Mouse (Mus musculus) heart, embryonic 10.5 days (tissue): ENCODE measurements at regions not wholly inside any gene's neighbourhood (a gene's known extent, or its start where the extent isn't known, plus 50 kb on each side); places are given as distances from the start of the nearest gene placed in this dataset.
A peak's percentile ranks its signal among the peaks of the same experiment; 100 is the strongest.

Experiments
- DNase-seq: peaks from one replicate; pipeline ENCODE4 v3.0.0-alpha.2; 2017; ENCODE audit warnings: low spot score
- H3K27ac ChIP-seq: fragments of 300-500 bp; sonication (generic); 2 replicates; pipeline ENCODE4 v1.5.1; 2016; ENCODE audit warnings: mild to moderate bottlenecking
- H3K27me3 ChIP-seq: fragments of 300-500 bp; sonication (generic); 2 replicates; pipeline ENCODE4 v1.6.1; 2016; ENCODE audit warnings: mild to moderate bottlenecking; ENCODE audit not compliant: poor library complexity, insufficient read depth, severe bottlenecking
- H3K36me3 ChIP-seq: fragments of 300-500 bp; sonication (generic); 2 replicates; pipeline ENCODE4 v1.6.1; 2016; ENCODE audit warnings: mild to moderate bottlenecking, moderate library complexity
- H3K4me1 ChIP-seq: fragments of 300-500 bp; sonication (generic); 2 replicates; pipeline ENCODE4 v1.6.1; 2016; ENCODE audit warnings: mild to moderate bottlenecking
- H3K4me3 ChIP-seq: fragments of 300-500 bp; sonication (generic); 2 replicates; pipeline ENCODE4 v1.5.1; 2016; ENCODE audit warnings: mild to moderate bottlenecking, moderate library complexity
- H3K9me3 ChIP-seq: fragments of 300-500 bp; sonication (generic); 2 replicates; pipeline ENCODE4 v1.6.1; 2016; ENCODE audit warnings: mild to moderate bottlenecking, moderate library complexity
- WGBS: fragments of 180-500 bp; shearing (Covaris S2); methylation state at CpG from one replicate; pipeline ENCODE4 v1.1.7; 2016; 5-methylcytosine and 5-hydroxymethylcytosine counted together

DNA sequence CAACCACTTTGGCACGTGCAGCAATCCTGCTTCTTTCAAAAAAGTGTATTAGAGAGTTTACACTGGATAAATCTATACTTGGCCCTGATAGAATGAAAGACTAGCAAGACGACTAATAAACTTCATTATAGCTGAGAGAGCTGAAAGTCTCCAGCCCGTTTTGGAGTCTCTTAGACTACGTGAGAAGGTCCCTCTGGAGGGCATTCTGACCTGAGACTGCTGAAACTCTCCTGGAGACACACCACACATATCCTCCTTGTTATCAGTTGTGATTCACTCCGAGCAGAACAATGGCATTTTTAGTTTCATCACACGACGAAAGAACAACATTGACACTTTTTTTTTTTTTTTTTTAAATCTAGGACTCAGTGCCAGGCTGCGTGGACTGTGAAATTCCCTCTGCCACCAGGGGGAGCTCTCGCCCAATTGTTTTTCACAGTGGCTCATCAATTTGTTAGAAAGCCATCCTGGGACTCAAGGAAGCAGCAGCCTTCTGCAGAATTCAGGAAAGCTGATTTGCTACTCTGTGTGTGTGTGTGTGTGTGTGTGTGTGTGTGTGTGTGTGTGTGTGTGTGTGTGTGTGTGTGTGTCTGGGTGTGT is 1467.0 kb upstream of the Slc10a2 start:
- Histone ChIP-seq H3K36me3 (no peaks in the 10 kb centered on the region), H3K9me3 (no peaks in the 10 kb centered on the region), H3K4me1 (no peaks in the 10 kb centered on the region), H3K27ac (no peak overlapping the region), H3K4me3 (no peak overlapping the region), H3K27me3 (no peaks in the 10 kb centered on the region)
- 31% methylated on average over 9 of the region's 9 CpGs for WGBS
- peak; percentile 81 for DNase-seq

DNA sequence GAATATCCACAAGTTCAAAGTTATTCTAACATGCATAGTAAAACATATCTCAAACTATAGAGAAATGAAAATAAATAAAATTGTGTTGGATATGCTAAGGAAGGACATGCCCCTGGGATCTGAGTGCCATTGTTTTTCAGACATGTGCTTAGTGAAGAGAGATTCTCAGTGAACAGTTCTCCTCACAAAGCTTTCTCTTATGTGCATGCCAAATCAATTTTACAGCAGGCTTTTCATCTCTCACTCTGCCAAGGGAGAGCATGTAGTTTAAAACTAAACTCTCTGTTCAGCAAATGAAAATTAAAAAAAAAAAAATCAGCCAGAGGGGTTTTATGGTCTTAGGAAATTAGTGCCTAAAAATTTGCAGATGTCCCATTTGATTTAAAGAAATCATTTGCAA is 1445.8 kb upstream of the Slc10a2 start:
- Histone ChIP-seq H3K27ac (no peak overlapping the region), H3K9me3 (no peaks in the 10 kb centered on the region), H3K27me3 (no peaks in the 10 kb centered on the region), H3K36me3 (no peaks in the 10 kb centered on the region), H3K4me3 (no peak overlapping the region), H3K4me1 (no peaks in the 10 kb centered on the region)
- no peak for DNase-seq

DNA sequence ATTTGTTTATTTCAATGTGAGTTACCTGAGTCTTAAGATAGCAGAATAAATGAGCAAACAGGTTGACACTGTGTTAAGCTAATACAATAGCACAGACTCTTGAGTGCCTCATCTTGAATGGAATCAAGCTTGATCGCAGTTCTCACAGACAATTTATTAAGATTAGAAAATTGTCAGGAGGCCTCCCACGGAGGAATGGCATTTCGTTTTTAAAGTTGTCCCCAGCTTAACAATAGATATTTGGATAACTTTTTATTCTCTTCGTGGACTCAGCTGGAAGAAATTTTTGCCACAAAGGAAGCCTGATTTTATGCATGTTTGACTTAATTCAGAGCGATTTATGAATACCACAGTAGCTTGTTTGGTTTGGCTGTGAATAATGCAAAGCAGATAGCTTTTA is 1422.0 kb upstream of the Slc10a2 start:
- Histone ChIP-seq H3K9me3 (no peaks in the 10 kb centered on the region), H3K36me3 (no peaks in the 10 kb centered on the region), H3K27ac (no peak overlapping the region), H3K4me1 (no peaks in the 10 kb centered on the region), H3K4me3 (no peak overlapping the region), H3K27me3 (no peaks in the 10 kb centered on the region)
- 67% methylated on average over 5 of the region's 5 CpGs for WGBS
- DNase-seq = no peak

DNA sequence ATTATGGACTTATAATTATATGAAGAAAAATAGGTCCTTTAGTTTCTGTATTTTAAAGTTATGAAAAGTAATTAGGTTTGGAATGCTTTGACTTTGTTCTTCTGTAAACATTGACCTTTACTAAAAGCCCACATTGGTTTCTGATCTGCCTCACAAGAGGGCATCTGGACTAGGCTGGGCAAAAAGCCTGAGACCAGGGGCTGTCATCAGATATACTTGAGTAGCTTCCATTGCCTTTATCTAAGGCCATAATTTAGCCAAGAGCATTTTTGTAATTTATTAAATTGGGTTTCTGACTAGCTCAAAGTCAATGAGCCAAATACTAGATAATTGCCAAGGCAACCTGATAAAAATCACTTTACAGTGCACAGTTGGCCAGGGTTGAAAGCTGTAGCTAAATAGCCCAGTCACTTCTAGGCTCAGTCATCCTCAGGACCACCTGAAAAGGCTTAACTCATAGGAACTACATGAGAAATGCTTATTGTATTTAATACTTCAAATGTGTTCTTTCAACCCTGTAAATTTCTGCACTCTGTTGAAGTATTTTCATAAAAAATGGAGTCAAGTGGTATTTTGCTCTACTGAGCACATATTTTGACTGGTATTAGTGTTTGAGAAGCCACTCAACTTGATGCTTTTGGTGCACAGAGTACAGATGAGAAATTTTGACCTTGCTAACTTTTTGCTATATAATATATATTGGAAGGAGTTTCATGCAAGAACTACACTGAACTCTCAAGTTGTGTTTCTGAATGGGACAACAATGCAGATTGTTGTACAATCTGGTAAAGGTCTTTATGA is 1410.9 kb upstream of the Slc10a2 start:
- Histone ChIP-seq H3K27ac (no peak overlapping the region), H3K4me1 (no peaks in the 10 kb centered on the region), H3K27me3 (no peaks in the 10 kb centered on the region), H3K9me3 (no peaks in the 10 kb centered on the region), H3K4me3 (no peak overlapping the region), H3K36me3 (no peaks in the 10 kb centered on the region)
- DNase-seq = no peak

DNA sequence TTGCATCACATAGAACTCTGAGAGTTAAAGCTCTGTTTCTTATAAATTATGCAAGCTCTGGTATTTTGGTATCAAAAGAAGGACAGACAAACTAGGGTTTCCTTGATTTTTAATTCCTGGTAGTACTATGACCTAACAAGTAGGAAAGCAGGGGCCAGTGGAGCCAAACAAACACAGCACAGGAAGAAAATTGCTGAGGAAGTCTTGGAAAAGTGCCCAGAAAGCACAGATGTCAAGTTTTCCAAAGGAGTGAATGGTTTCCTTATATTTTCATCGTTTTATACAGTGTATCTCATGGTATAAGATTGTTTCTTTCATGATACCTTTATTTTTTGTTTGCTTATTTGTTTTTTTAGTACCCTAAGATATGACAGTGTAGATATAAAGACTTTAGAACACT is 1387.3 kb upstream of the Slc10a2 start:
- Histone ChIP-seq H3K27me3 (no peaks in the 10 kb centered on the region), H3K4me1 (no peaks in the 10 kb centered on the region), H3K27ac (no peak overlapping the region), H3K4me3 (no peak overlapping the region), H3K9me3 (no peaks in the 10 kb centered on the region), H3K36me3 (no peaks in the 10 kb centered on the region)
- no peak for DNase-seq
- 55% methylated on average over 1 of the region's 1 CpGs for whole genome bisulfite sequencing

DNA sequence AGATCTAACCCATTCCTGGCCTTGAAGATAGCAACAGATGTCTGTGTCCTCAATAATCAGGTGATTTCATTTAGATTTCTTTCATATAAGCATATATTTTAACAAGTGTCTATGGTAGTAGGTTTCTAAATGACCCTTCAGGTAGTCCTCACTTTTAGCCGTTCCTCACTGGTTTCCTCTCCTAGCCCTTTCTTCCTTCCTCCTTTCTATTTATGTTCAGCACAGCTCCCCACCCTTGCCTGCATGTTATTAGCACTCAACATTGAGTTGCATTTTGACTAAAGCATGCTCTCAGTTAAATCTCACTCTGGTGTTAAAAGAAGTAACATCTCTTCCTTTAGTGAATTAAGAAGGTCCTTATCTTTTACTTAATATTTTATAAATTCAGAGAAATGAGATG is 1376.8 kb upstream of the Slc10a2 start:
- no peak for DNase-seq
- Histone ChIP-seq H3K9me3 (no peaks in the 10 kb centered on the region), H3K4me3 (no peak overlapping the region), H3K36me3 (no peaks in the 10 kb centered on the region), H3K4me1 (no peaks in the 10 kb centered on the region), H3K27me3 (no peaks in the 10 kb centered on the region), H3K27ac (no peak overlapping the region)
- WGBS = 85% methylated on average over 1 of the region's 1 CpGs

DNA sequence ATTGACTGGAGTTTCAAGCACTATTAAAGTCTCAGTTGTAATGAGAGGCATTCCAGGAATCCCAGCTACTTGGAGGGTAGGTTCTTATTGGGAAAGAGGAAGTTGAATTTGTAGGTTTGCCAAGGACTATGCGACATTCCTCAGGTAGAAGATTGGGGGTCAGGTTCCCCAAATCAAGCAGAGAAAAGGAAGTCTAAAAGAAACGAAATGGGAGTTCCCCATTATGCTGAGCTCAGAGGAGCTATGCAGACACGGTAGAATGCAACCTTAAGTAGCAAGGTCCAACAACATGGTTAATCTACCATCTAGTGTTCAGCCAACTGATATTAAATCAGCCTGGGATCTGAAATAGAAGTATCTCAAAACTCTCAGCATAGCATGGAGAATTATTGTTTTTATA is 1365.9 kb upstream of the Slc10a2 start:
- no peak overlapping the region for H3K27ac ChIP-seq
- H3K27me3 ChIP-seq = no peaks in the 10 kb centered on the region
- WGBS = 70% methylated on average over 3 of the region's 3 CpGs
- no peak overlapping the region for H3K4me3 ChIP-seq
- no peaks in the 10 kb centered on the region for H3K4me1 ChIP-seq
- H3K9me3 ChIP-seq = no peaks in the 10 kb centered on the region
- H3K36me3 ChIP-seq = no peaks in the 10 kb centered on the region
- DNase-seq = no peak

DNA sequence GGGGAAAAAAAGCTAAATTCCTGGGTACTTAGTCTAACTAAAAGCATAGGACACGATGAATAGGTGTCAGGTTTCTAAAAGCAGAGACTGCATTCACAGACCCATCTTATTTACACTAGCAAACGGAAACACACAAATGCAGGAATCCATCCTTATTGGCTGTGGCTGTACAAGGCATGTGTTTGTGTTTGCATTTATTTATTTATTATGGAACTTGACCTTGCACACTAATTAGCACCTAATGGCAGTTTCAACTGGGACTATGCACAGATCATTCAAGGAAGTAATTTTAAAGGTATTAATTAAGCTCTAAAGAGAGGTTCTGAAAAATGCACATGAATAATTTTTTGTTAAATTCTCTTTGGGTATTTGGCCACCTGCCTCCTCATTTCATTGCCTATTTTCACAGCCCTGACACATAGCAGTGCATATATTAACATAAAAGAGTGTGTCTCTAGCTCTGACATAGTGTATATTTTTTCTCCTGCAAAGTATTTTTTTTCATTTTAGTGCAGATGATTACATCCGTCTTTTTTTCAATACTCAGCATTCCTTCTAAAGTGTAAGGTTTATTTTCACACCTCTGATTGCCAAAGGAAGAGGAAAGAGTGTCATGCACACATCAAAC is 1351.5 kb upstream of the Slc10a2 start:
- no peaks in the 10 kb centered on the region for H3K36me3 ChIP-seq
- no peak for DNase-seq

DNA sequence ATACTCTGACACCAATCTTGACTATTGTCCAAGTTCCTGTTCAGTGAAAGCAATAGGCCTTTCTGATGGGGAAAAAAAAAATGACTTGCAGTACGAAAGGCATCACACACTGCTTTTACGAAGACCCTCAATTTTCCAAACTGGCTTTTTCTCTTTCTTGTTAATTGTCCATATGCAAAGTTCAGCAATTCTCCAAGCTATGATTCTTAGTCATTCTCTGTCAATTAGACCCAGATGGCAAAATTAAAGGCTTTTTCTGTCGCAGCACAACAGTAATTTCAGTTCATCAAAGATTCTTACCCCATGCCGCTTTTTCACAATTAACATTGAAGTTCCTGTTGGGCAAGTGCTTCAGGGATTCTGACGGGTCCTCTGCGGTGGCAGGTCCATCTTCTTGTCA is 1343.2 kb upstream of the Slc10a2 start:
- DNase-seq = no peak
- 71% methylated on average over 6 of the region's 6 CpGs for WGBS
- no peaks in the 10 kb centered on the region for H3K4me1 ChIP-seq

More for the DNA sequence above, 1351.5 kb upstream of the Slc10a2 start:
- Histone ChIP-seq H3K27ac (no peak overlapping the region), H3K4me3 (no peak overlapping the region), H3K4me1 (no peaks in the 10 kb centered on the region), H3K27me3 (no peaks in the 10 kb centered on the region), H3K9me3 (no peaks in the 10 kb centered on the region)
- 62% methylated on average over 3 of the region's 3 CpGs for WGBS

DNA sequence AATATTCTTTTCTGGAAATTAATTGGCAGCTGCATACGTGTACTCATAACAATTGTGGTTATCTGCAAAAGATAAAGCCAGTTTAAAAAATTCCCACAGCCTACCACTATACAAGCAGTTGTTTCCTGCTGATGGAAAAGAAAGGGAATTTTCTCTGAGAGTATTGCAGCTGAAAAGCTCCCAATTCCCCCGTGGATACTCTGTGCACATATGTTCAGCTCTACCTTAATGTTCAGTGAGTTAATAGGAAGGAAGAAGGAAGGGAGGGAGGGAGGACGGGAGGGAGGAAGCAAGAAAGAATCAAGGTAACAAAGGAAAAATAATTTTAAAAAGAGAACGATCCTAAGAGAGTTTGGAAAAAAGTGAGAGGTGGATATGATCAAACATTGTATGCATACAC is 1333.9 kb upstream of the Slc10a2 start:
- no peak overlapping the region for H3K4me3 ChIP-seq
- DNase-seq = no peak
- H3K4me1 ChIP-seq = no peaks in the 10 kb centered on the region
- H3K36me3 ChIP-seq = no peaks in the 10 kb centered on the region
- H3K27me3 ChIP-seq = no peaks in the 10 kb centered on the region
- H3K9me3 ChIP-seq = no peaks in the 10 kb centered on the region
- WGBS = 59% methylated on average over 4 of the region's 4 CpGs
- no peak overlapping the region for H3K27ac ChIP-seq

More for the DNA sequence above, 1343.2 kb upstream of the Slc10a2 start:
- no peaks in the 10 kb centered on the region for H3K9me3 ChIP-seq
- H3K27ac ChIP-seq = no peak overlapping the region
- no peaks in the 10 kb centered on the region for H3K36me3 ChIP-seq
- H3K27me3 ChIP-seq = no peaks in the 10 kb centered on the region
- no peak overlapping the region for H3K4me3 ChIP-seq
